Mouse (Mus musculus): ENCODE measurements at regions not wholly inside any gene's neighbourhood (a gene's known extent, or its start where the extent isn't known, plus 50 kb on each side); places are given as distances from the start of the nearest gene placed in this dataset.

DNA sequence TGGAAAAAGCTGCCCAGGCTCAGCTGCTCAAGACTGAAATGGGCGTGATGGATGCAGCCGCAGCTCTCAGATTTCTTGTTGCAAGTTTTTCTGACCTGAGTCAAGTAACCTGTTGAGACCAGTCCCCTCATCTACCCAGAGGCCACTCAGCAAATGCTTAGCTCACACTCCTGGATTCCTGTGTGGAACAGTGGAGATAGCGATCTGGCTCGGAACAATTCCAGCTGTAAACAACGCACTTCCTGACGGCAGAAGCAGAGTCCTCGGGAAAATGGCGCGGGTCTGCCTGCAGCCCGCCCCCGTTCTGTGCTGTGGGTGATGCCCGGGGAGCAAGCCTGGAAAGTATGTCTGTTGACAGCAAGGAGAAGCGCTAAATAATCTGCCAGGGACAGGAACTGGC lies 117.7 kb downstream of the Tmem17 start:
- peak overlapping the region; percentile 36; the same call in 1 of the 2 replicates for H3K27ac ChIP-seq (ENCODE audit: insufficient read depth, low read depth, low read length, poor library complexity, severe bottlenecking)
- DNase-seq (ENCODE audit: low read depth, low spot score) = no peak
- peaks cover 5 to 17% of the 10 kb centered on the region in 2 experiments; a peak in 2 of 4 replicates for H3K4me1 ChIP-seq (ENCODE audit: control insufficient read depth in 2 of 2, insufficient read depth in 2 of 2, low read length in 2 of 2, poor library complexity in 1 of 2)
- TF ChIP-seq MAFK (IDR thresholded peaks at IDR 0.05; ENCODE audit: insufficient read depth, low read depth, low read length) = no peak
- H3K36me3 ChIP-seq (ENCODE audit: control insufficient read depth, insufficient read depth, low read length, poor library complexity, severe bottlenecking) = no peaks in the 10 kb centered on the region
- in situ Hi-C loops (cut with MboI; ENCODE audit: low sequenced_read_pairs in 2 of 2, unreplicated experiment in 2 of 2) = no loop called here
- peak overlapping the region; percentile 41; the same call in 1 of the 2 replicates for H3K9ac ChIP-seq (ENCODE audit: insufficient read depth, low read depth, low read length, poor library complexity, severe bottlenecking)
- peak overlapping the region; percentile 28 to 51 for H3K4me3 ChIP-seq (ENCODE audit: insufficient read depth in 1 of 2, low read depth in 1 of 2, low read length in 2 of 2, poor library complexity in 1 of 2, severe bottlenecking in 1 of 2)
- no peaks in the 10 kb centered on the region for H3K9me3 ChIP-seq (ENCODE audit: control insufficient read depth, insufficient read depth, low read depth, low read length)

GRCm38 (mm10) chr11:22629991-22630390 lies 118.1 kb downstream of the Tmem17 start:
- Histone ChIP-seq H3K9me3 (ENCODE audit: control insufficient read depth, insufficient read depth, low read depth, low read length) (no peaks in the 10 kb centered on the region), H3K4me3 (ENCODE audit: insufficient read depth in 1 of 2, low read depth in 1 of 2, low read length in 2 of 2, poor library complexity in 1 of 2, severe bottlenecking in 1 of 2) (peak overlapping the region; percentile 28 to 51; a peak in 3 of 4 replicates), H3K27ac (ENCODE audit: insufficient read depth, low read depth, low read length, poor library complexity, severe bottlenecking) (peak overlapping the region; percentile 36; the same call in 1 of the 2 replicates), H3K36me3 (ENCODE audit: control insufficient read depth, insufficient read depth, low read length, poor library complexity, severe bottlenecking) (no peaks in the 10 kb centered on the region), H3K4me1 (ENCODE audit: control insufficient read depth in 2 of 2, insufficient read depth in 2 of 2, low read length in 2 of 2, poor library complexity in 1 of 2) (peaks cover 5 to 17% of the 10 kb centered on the region in 2 experiments; a peak in 2 of 4 replicates), H3K9ac (ENCODE audit: insufficient read depth, low read depth, low read length, poor library complexity, severe bottlenecking) (no peak overlapping the region; the same call in 1 of the 2 replicates)
- TF ChIP-seq ZNF384 (IDR thresholded peaks at IDR 0.05; ENCODE audit: low read depth, low read length) = no peak
- TF ChIP-seq HCFC1 (IDR thresholded peaks at IDR 0.05; ENCODE audit: borderline replicate concordance, insufficient read depth, low read length) = no peak
- no peak for TF ChIP-seq ZC3H11A (IDR thresholded peaks at IDR 0.05; ENCODE audit: borderline replicate concordance, low read depth, low read length)
- DNase-seq (ENCODE audit: low read depth, low spot score) = no peak
- in situ Hi-C loops (cut with MboI; ENCODE audit: low sequenced_read_pairs in 2 of 2, unreplicated experiment in 2 of 2) = loop anchor here in 1 of 2 experiments (10.0 kb wide), 1 partner anchor 335 kb away; no protein-coding TSS in a partner anchor

GRCm38 (mm10) chr11:22630982-22631381 lies 119.1 kb downstream of the Tmem17 start:
- H3K36me3 ChIP-seq (ENCODE audit: control insufficient read depth, insufficient read depth, low read length, poor library complexity, severe bottlenecking) = no peaks in the 10 kb centered on the region
- in situ Hi-C loops (cut with MboI; ENCODE audit: low sequenced_read_pairs in 2 of 2, unreplicated experiment in 2 of 2) = loop anchor here in 1 of 2 experiments (10.0 kb wide), 1 partner anchor 334 kb away; no protein-coding TSS in a partner anchor
- DNase-seq (ENCODE audit: low read depth, low spot score) = no peak
- H3K9ac ChIP-seq (ENCODE audit: insufficient read depth, low read depth, low read length, poor library complexity, severe bottlenecking) = no peak overlapping the region
- no peak overlapping the region for H3K27ac ChIP-seq (ENCODE audit: insufficient read depth, low read depth, low read length, poor library complexity, severe bottlenecking)
- H3K9me3 ChIP-seq (ENCODE audit: control insufficient read depth, insufficient read depth, low read depth, low read length) = no peaks in the 10 kb centered on the region
- no peak overlapping the region for H3K4me3 ChIP-seq (ENCODE audit: insufficient read depth in 1 of 2, low read depth in 1 of 2, low read length in 2 of 2, poor library complexity in 1 of 2, severe bottlenecking in 1 of 2)
- peaks cover 5 to 17% of the 10 kb centered on the region in 2 experiments; a peak in 2 of 4 replicates for H3K4me1 ChIP-seq (ENCODE audit: control insufficient read depth in 2 of 2, insufficient read depth in 2 of 2, low read length in 2 of 2, poor library complexity in 1 of 2)
- TF ChIP-seq HCFC1 (IDR thresholded peaks at IDR 0.05; ENCODE audit: borderline replicate concordance, insufficient read depth, low read length) = no peak
- no peak for TF ChIP-seq ZNF384 (IDR thresholded peaks at IDR 0.05; ENCODE audit: low read depth, low read length)
- TF ChIP-seq ZC3H11A (IDR thresholded peaks at IDR 0.05; ENCODE audit: borderline replicate concordance, low read depth, low read length) = no peak
- no peak for TF ChIP-seq CHD2 (IDR thresholded peaks at IDR 0.05; ENCODE audit: low read depth, low read length)
- TF ChIP-seq MAFK (IDR thresholded peaks at IDR 0.05; ENCODE audit: insufficient read depth, low read depth, low read length) = no peak

DNA sequence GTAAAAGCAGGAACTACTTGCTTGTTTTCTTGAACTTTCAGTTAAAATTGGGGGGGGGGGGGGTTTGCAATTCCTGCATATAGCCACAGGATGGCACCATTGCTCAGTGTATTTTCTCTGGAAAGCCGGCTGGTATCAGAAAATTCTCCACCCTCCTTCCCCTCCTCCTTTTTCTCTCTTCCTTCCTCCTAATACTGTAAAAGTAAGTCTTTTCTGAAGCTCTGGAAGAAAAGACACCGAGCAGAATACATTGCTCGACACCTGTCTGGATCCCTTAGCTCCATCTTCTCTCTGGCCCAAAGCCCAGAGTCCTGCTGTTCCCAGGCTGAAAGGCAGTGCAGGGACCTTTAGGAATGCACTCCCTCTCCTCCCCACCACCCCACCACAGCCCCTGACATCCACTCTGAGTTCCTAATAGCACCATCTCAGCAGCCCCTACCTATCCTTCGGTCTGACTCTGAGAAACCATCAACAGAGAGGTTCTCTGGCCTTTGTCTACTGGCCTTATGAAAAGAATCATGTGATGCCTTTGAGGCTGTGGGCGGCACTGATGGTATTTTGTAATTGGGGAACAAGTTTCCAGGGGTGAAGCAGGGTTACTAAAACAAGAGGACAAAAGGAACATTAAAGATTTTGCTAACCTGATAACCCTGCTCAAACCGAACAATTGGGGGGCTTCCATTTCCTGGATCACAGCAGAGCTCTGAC lies 119.9 kb downstream of the Tmem17 start:
- no peak overlapping the region for H3K9ac ChIP-seq (ENCODE audit: insufficient read depth, low read depth, low read length, poor library complexity, severe bottlenecking)
- TF ChIP-seq MAFK (IDR thresholded peaks at IDR 0.05; ENCODE audit: insufficient read depth, low read depth, low read length) = no peak
- TF ChIP-seq ZC3H11A (IDR thresholded peaks at IDR 0.05; ENCODE audit: borderline replicate concordance, low read depth, low read length) = peak; percentile 91
- no peak for TF ChIP-seq CHD2 (IDR thresholded peaks at IDR 0.05; ENCODE audit: low read depth, low read length)
- no peaks in the 10 kb centered on the region for H3K36me3 ChIP-seq (ENCODE audit: control insufficient read depth, insufficient read depth, low read length, poor library complexity, severe bottlenecking)
- no peak overlapping the region for H3K27ac ChIP-seq (ENCODE audit: insufficient read depth, low read depth, low read length, poor library complexity, severe bottlenecking)
- H3K4me3 ChIP-seq (ENCODE audit: insufficient read depth in 1 of 2, low read depth in 1 of 2, low read length in 2 of 2, poor library complexity in 1 of 2, severe bottlenecking in 1 of 2) = no peak overlapping the region
- DNase-seq (ENCODE audit: low read depth, low spot score) = no peak
- H3K4me1 ChIP-seq (ENCODE audit: control insufficient read depth in 2 of 2, insufficient read depth in 2 of 2, low read length in 2 of 2, poor library complexity in 1 of 2) = peaks cover 5 to 17% of the 10 kb centered on the region in 2 experiments; a peak in 2 of 4 replicates
- H3K9me3 ChIP-seq (ENCODE audit: control insufficient read depth, insufficient read depth, low read depth, low read length) = no peaks in the 10 kb centered on the region
- in situ Hi-C loops (cut with MboI; ENCODE audit: low sequenced_read_pairs in 2 of 2, unreplicated experiment in 2 of 2) = loop anchor here in 1 of 2 experiments (10.0 kb wide), 1 partner anchor 333 kb away; no protein-coding TSS in a partner anchor

All from ES-E14 (cell line).